Mouse (Mus musculus) MEL (cell line): ENCODE measurements at regions not wholly inside any gene's neighbourhood (a gene's known extent, or its start where the extent isn't known, plus 50 kb on each side); places are given as distances from the start of the nearest gene placed in this dataset.

ENCODE experiments used
- DNase-seq: peaks from one replicate; pipeline ENCODE4 v3.0.0; 2011; ENCODE audit warnings: low read depth, low spot score
- H3K27ac ChIP-seq: 2 replicates; pipeline ENCODE4 v1.5.1; 2012; ENCODE audit warnings: low read depth, mild to moderate bottlenecking, control low read depth, low read length, moderate library complexity; ENCODE audit not compliant: control insufficient read depth
- H3K27me3 ChIP-seq, 2 experiments: fragments of 150-350 bp in 1 of 2; sonication (generic) in 1 of 2; 2 replicates each; pipeline ENCODE4 v1.6.1; 2012; ENCODE audit warnings: low read length in 2 of 2, mild to moderate bottlenecking in 2 of 2, improper control_type of control experiment in 1 of 2, moderate library complexity in 1 of 2; ENCODE audit not compliant: insufficient read depth in 2 of 2, control insufficient read depth in 1 of 2
- H3K36me3 ChIP-seq, 2 experiments: 2 replicates each; pipeline ENCODE4 v1.6.1; 2012 to 2014; ENCODE audit warnings: low read length in 2 of 2, improper control_type of control experiment in 1 of 2, inconsistent platforms in 1 of 2, mild to moderate bottlenecking in 1 of 2; ENCODE audit not compliant: insufficient read depth in 2 of 2, control insufficient read depth in 1 of 2
- H3K4me1 ChIP-seq, 2 experiments: fragments of 150-350 bp in 1 of 2; sonication (generic) in 1 of 2; 2 replicates each; pipeline ENCODE4 v1.6.1; 2012; ENCODE audit warnings: low read length in 2 of 2, improper control_type of control experiment in 1 of 2, mild to moderate bottlenecking in 1 of 2; ENCODE audit not compliant: insufficient read depth in 2 of 2, control insufficient read depth in 1 of 2
- H3K4me3 ChIP-seq, 2 experiments: fragments of 150-350 bp in 1 of 2; sonication (generic) in 1 of 2; 2 replicates each; pipeline ENCODE4 v1.5.1; 2012; ENCODE audit warnings: low read depth in 2 of 2, low read length in 2 of 2, mild to moderate bottlenecking in 2 of 2, moderate library complexity in 2 of 2, control low read depth in 1 of 2, improper control_type of control experiment in 1 of 2; ENCODE audit not compliant: control insufficient read depth in 1 of 2, insufficient read depth in 1 of 2
- H3K79me2 ChIP-seq: 2 replicates; pipeline ENCODE4 v1.6.1; 2012; ENCODE audit warnings: mild to moderate bottlenecking, low read length, moderate library complexity; ENCODE audit not compliant: control insufficient read depth, poor library complexity, insufficient read depth
- H3K9ac ChIP-seq: 2 replicates; pipeline ENCODE4 v1.6.1; 2012; ENCODE audit warnings: low read depth, mild to moderate bottlenecking, control low read depth, low read length, moderate library complexity; ENCODE audit not compliant: control insufficient read depth, poor library complexity, severe bottlenecking
- H3K9me3 ChIP-seq: fragments of 150-350 bp; sonication (generic); replicated peaks from 2 replicates; pipeline ENCODE4 v1.6.1; 2012; ENCODE audit warnings: mild to moderate bottlenecking, low read length, improper control_type of control experiment, moderate library complexity; ENCODE audit not compliant: insufficient read depth
- CHD1 ChIP-seq: IDR thresholded peaks from 2 replicates; pipeline ENCODE4 v1.6.1; 2012; ENCODE audit warnings: low read depth, mild to moderate bottlenecking, inconsistent platforms, low read length, improper control_type of control experiment
- CHD2 ChIP-seq: IDR thresholded peaks from 2 replicates; pipeline ENCODE4 v1.6.1; 2011; ENCODE audit warnings: low read length, improper control_type of control experiment
- CTCF ChIP-seq, 3 experiments: IDR thresholded peaks in 2 of 3; conservative IDR thresholded peaks in 1 of 3; 2 replicates each; pipeline ENCODE4 v1.5.1; 2011 to 2012; ENCODE audit warnings: low read length in 3 of 3, low read depth in 2 of 3, mild to moderate bottlenecking in 2 of 3, improper control_type of control experiment in 1 of 3, inconsistent platforms in 1 of 3, mixed read lengths in 1 of 3, moderate library complexity in 1 of 3; ENCODE audit not compliant: control insufficient read depth in 1 of 3, insufficient read depth in 1 of 3, poor library complexity in 1 of 3, severe bottlenecking in 1 of 3
- EP300 ChIP-seq, 2 experiments: IDR thresholded peaks; 2 replicates each; pipeline ENCODE4 v1.6.1; 2011; ENCODE audit warnings: improper control_type of control experiment in 2 of 2, low read length in 2 of 2, low read depth in 1 of 2, mild to moderate bottlenecking in 1 of 2
- ETS1 ChIP-seq: IDR thresholded peaks from 2 replicates; pipeline ENCODE4 v1.6.1; 2012; ENCODE audit warnings: low read depth, mild to moderate bottlenecking, inconsistent platforms, low read length, improper control_type of control experiment, moderate library complexity
- HCFC1 ChIP-seq: IDR thresholded peaks from 2 replicates; pipeline ENCODE4 v1.6.1; 2012; ENCODE audit warnings: low read depth, mild to moderate bottlenecking, inconsistent platforms, low read length, improper control_type of control experiment, moderate library complexity
- JUND ChIP-seq: IDR thresholded peaks from 2 replicates; pipeline ENCODE4 v1.6.1; 2011; ENCODE audit warnings: low read depth, mild to moderate bottlenecking, improper control_type of control experiment, low read length
- MAZ ChIP-seq: IDR thresholded peaks from 2 replicates; pipeline ENCODE4 v1.6.1; 2012; ENCODE audit warnings: low read depth, mild to moderate bottlenecking, inconsistent platforms, low read length, improper control_type of control experiment
- MYB ChIP-seq: IDR thresholded peaks from 2 replicates; pipeline ENCODE4 v1.6.1; 2011; ENCODE audit warnings: mild to moderate bottlenecking, low read depth, low read length, improper control_type of control experiment
- NELFE ChIP-seq: IDR thresholded peaks from 2 replicates; pipeline ENCODE4 v1.6.1; 2011; ENCODE audit warnings: low read depth, low read length, improper control_type of control experiment
- POLR2AphosphoS2 ChIP-seq: IDR thresholded peaks from 2 replicates; pipeline ENCODE4 v1.6.1; 2011; ENCODE audit warnings: low read length, improper control_type of control experiment
- POLR2AphosphoS5 ChIP-seq: IDR thresholded peaks from 2 replicates; pipeline ENCODE4 v1.6.1; 2012; ENCODE audit warnings: low read depth, borderline replicate concordance, mild to moderate bottlenecking, inconsistent platforms, low read length, moderate library complexity, mixed read lengths
- RAD21 ChIP-seq: IDR thresholded peaks from 2 replicates; pipeline ENCODE4 v1.6.1; 2011; ENCODE audit warnings: mild to moderate bottlenecking, low read depth, low read length, improper control_type of control experiment
- RCOR1 ChIP-seq: IDR thresholded peaks from 2 replicates; pipeline ENCODE4 v1.6.1; 2012; ENCODE audit warnings: low read depth, mild to moderate bottlenecking, inconsistent platforms, low read length, improper control_type of control experiment
- SIN3A ChIP-seq: IDR thresholded peaks from 2 replicates; pipeline ENCODE4 v1.6.1; 2012; ENCODE audit warnings: low read length, improper control_type of control experiment, inconsistent platforms
- SMC3 ChIP-seq: IDR thresholded peaks from 2 replicates; pipeline ENCODE4 v1.6.1; 2011; ENCODE audit warnings: low read depth, low read length, improper control_type of control experiment
- UBTF ChIP-seq: IDR thresholded peaks from 2 replicates; pipeline ENCODE4 v1.6.1; 2012; ENCODE audit warnings: low read depth, mild to moderate bottlenecking, inconsistent platforms, low read length, improper control_type of control experiment, moderate library complexity, borderline replicate concordance; ENCODE audit not compliant: insufficient read depth
- USF2 ChIP-seq, 2 experiments: IDR thresholded peaks; 2 replicates each; pipeline ENCODE4 v1.6.1; 2011 to 2012; ENCODE audit warnings: improper control_type of control experiment in 2 of 2, low read length in 2 of 2, borderline replicate concordance in 1 of 2, inconsistent platforms in 1 of 2, low read depth in 1 of 2, mild to moderate bottlenecking in 1 of 2; ENCODE audit not compliant: insufficient read depth in 1 of 2
- ZC3H11A ChIP-seq: IDR thresholded peaks from 2 replicates; pipeline ENCODE4 v1.6.1; 2012; ENCODE audit warnings: low read depth, mild to moderate bottlenecking, inconsistent platforms, low read length, improper control_type of control experiment
- ZKSCAN1 ChIP-seq: IDR thresholded peaks from 2 replicates; pipeline ENCODE4 v1.6.1; 2012; ENCODE audit warnings: low read depth, mild to moderate bottlenecking, inconsistent platforms, low read length, improper control_type of control experiment, moderate library complexity
- ZMIZ1 ChIP-seq: IDR thresholded peaks from 2 replicates; pipeline ENCODE4 v1.6.1; 2012; ENCODE audit warnings: low read depth, mild to moderate bottlenecking, inconsistent platforms, low read length, improper control_type of control experiment, moderate library complexity
- ZNF384 ChIP-seq: IDR thresholded peaks from 2 replicates; pipeline ENCODE4 v1.6.1; 2012; ENCODE audit warnings: low read depth, mild to moderate bottlenecking, inconsistent platforms, low read length, improper control_type of control experiment

DNA sequence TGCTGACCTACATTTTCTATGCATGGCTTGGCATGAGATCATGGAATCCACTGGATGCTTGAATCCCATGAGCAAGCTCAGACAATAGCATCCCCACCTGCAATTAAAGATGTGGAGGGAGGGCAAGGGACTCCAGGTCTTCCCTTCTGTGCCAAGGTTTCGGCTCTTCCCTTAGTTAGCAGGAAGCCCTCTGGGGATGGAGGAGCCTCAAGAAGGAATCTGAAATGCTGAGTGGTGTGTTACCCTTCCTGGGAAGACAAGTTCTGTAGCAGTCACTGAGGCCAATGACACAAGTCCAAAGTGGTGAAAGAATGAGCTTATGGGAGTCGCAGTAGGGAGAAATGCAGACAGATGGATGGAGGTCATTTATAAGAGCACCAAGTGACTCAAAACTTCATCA lies 125.4 kb upstream of the Dapk1 start:
- H3K27ac ChIP-seq, result no peak overlapping the region
- no peaks in the 10 kb centered on the region for H3K36me3 ChIP-seq
- H3K9me3 ChIP-seq, result no peaks in the 10 kb centered on the region
- no peaks in the 10 kb centered on the region for H3K4me1 ChIP-seq
- no peaks in the 10 kb centered on the region for H3K79me2 ChIP-seq
- DNase-seq, result no peak
- no peak overlapping the region for H3K9ac ChIP-seq
- H3K27me3 ChIP-seq, result no peaks in the 10 kb centered on the region; a peak in 1 of 4 replicates
- no peak overlapping the region for H3K4me3 ChIP-seq
- no peak for TF ChIP-seq NELFE
- TF ChIP-seq, all 39 proteins: peak for 0

GRCm38 (mm10) chr13:60478301-60478700 lies 123.4 kb upstream of the Dapk1 start:
- H3K9ac ChIP-seq, result no peak overlapping the region
- no peaks in the 10 kb centered on the region for H3K36me3 ChIP-seq
- H3K4me3 ChIP-seq, result no peak overlapping the region
- no peaks in the 10 kb centered on the region for H3K4me1 ChIP-seq
- DNase-seq, result no peak
- no peaks in the 10 kb centered on the region for H3K79me2 ChIP-seq
- H3K27ac ChIP-seq, result no peak overlapping the region
- H3K27me3 ChIP-seq, result no peaks in the 10 kb centered on the region; a peak in 1 of 4 replicates
- no peak for TF ChIP-seq ETS1
- TF ChIP-seq CHD2, result no peak
- no peak for TF ChIP-seq MYB
- TF ChIP-seq ZC3H11A, result no peak
- TF ChIP-seq RAD21, result no peak
- no peak for TF ChIP-seq MAZ
- no peak for TF ChIP-seq POLR2AphosphoS2
- TF ChIP-seq ZNF384, result no peak
- TF ChIP-seq POLR2AphosphoS5, result no peak
- no peak for TF ChIP-seq RCOR1
- no peak for TF ChIP-seq JUND
- no peaks in the 10 kb centered on the region for H3K9me3 ChIP-seq

GRCm38 (mm10) chr13:60479043-60479861 lies 122.5 kb upstream of the Dapk1 start:
- Histone ChIP-seq H3K27me3 (no peaks in the 10 kb centered on the region; a peak in 1 of 4 replicates), H3K36me3 (no peaks in the 10 kb centered on the region), H3K9ac (no peak overlapping the region), H3K9me3 (no peaks in the 10 kb centered on the region), H3K4me1 (no peaks in the 10 kb centered on the region), H3K27ac (no peak overlapping the region), H3K79me2 (no peaks in the 10 kb centered on the region), H3K4me3 (no peak overlapping the region)
- no peak for TF ChIP-seq POLR2AphosphoS5
- TF ChIP-seq NELFE, result no peak
- no peak for TF ChIP-seq MAZ
- no peak for TF ChIP-seq ZMIZ1
- TF ChIP-seq CTCF (IDR thresholded peaks at IDR 0.05 in 2 of 3, conservative IDR thresholded peaks at IDR 0.05 in 1 of 3; ENCODE audit: control insufficient read depth in 1 of 3, insufficient read depth in 1 of 3, low read depth in 2 of 3, low read length in 3 of 3, poor library complexity in 1 of 3, severe bottlenecking in 1 of 3), result peak in 2 of 3 experiments; percentile 29 to 57; a peak in 3 of 6 replicates
- no peak for TF ChIP-seq USF2 (IDR thresholded peaks at IDR 0.05; ENCODE audit: borderline replicate concordance in 1 of 2, insufficient read depth in 1 of 2, low read depth in 1 of 2, low read length in 2 of 2)
- TF ChIP-seq HCFC1, result no peak
- TF ChIP-seq SMC3, result peak; percentile 66
- no peak for TF ChIP-seq RCOR1
- TF ChIP-seq EP300 (IDR thresholded peaks at IDR 0.05; ENCODE audit: low read depth in 1 of 2, low read length in 2 of 2), result no peak
- TF ChIP-seq ZC3H11A, result peak; percentile 68
- no peak for TF ChIP-seq POLR2AphosphoS2
- TF ChIP-seq RAD21, result peak; percentile 63
- TF ChIP-seq SIN3A, result no peak
- TF ChIP-seq ZKSCAN1, result no peak
- TF ChIP-seq UBTF, result no peak
- no peak for TF ChIP-seq CHD1
- TF ChIP-seq ETS1, result no peak
- DNase-seq, result peak; percentile 24
